Mouse (Mus musculus): ENCODE measurements at regions not wholly inside any gene's neighbourhood (a gene's known extent, or its start where the extent isn't known, plus 50 kb on each side); places are given as distances from the start of the nearest gene placed in this dataset.

- ATAC-seq (replicated peaks; ENCODE audit: low FRiP score), result no peak
- no peak overlapping the region for H3K27ac ChIP-seq
- H3K4me1 ChIP-seq, result peaks cover 21% of the 10 kb centered on the region
- H3K4me2 ChIP-seq, result no peak overlapping the region
- H3K9me3 ChIP-seq (replicated peaks), result no peaks in the 10 kb centered on the region
- no peaks in the 10 kb centered on the region for H3K36me3 ChIP-seq
- no peak overlapping the region for H3K4me3 ChIP-seq (replicated peaks)
- 89% methylated on average over 10 of the region's 10 CpGs for WGBS
- peaks cover 3% of the 10 kb centered on the region; the same call in 1 of the 2 replicates for H3K27me3 ChIP-seq
- H3K9ac ChIP-seq, result no peak overlapping the region
Observed at GRCm38 (mm10) chr17:14478938-14479505, 199.7 kb downstream of the Smoc2 start.

DNA sequence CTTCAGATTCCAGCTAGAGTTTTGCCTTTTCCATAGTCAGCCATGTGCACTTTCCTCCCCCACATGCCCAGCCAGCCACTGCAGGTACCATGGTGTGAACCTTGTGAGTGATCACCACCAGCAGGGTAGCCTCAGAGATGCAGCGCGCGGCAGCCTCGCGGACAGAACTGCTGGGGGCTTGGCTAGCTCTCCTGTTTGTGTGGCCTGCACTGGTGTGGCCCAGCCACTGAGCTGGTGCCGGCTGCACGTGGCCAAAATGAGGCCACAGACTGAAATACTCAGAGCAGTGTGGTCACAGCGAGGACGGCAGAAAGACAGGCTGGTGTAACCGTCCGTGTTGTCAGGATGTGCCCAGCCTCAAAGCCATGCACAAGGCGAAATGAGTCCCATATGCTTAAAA, 197.4 kb downstream of the Smoc2 start:
- Histone ChIP-seq H3K27me3 (peaks cover 3% of the 10 kb centered on the region; the same call in 1 of the 2 replicates), H3K9me3 (replicated peaks) (no peaks in the 10 kb centered on the region), H3K4me3 (replicated peaks) (no peak overlapping the region), H3K27ac (0 out of 2 replicates have a peak overlapping the region, but pooled peaks have one; percentile 20), H3K4me1 (peaks cover 21% of the 10 kb centered on the region), H3K4me2 (no peak overlapping the region), H3K36me3 (no peaks in the 10 kb centered on the region), H3K9ac (no peak overlapping the region)
- 76% methylated on average over 12 of the region's 12 CpGs for WGBS
- peak; percentile 59; the same call in 1 of the 2 replicates for ATAC-seq (replicated peaks; ENCODE audit: low FRiP score)

- 19% methylated on average over 23 of the region's 23 CpGs for WGBS
- Histone ChIP-seq H3K4me1 (peaks cover 21% of the 10 kb centered on the region), H3K9ac (no peak overlapping the region), H3K4me3 (replicated peaks) (no peak overlapping the region), H3K4me2 (peak overlapping the region; percentile 23; the same call in 1 of the 2 replicates), H3K9me3 (replicated peaks) (no peaks in the 10 kb centered on the region), H3K36me3 (no peaks in the 10 kb centered on the region), H3K27ac (0 out of 2 replicates have a peak overlapping the region, but pooled peaks have one; percentile 20), H3K27me3 (peaks cover 3% of the 10 kb centered on the region; the same call in 1 of the 2 replicates)
- ATAC-seq (replicated peaks; ENCODE audit: low FRiP score), result peak; percentile 62
Observed at GRCm38 (mm10) chr17:14475778-14476647, 196.7 kb downstream of the Smoc2 start.

GRCm38 (mm10) chr17:14475277-14475676, 196.0 kb downstream of the Smoc2 start:
- Histone ChIP-seq H3K27me3 (peaks cover 3% of the 10 kb centered on the region; the same call in 1 of the 2 replicates), H3K4me2 (no peak overlapping the region), H3K36me3 (no peaks in the 10 kb centered on the region), H3K4me1 (peaks cover 21% of the 10 kb centered on the region), H3K4me3 (replicated peaks) (no peak overlapping the region), H3K9me3 (replicated peaks) (no peaks in the 10 kb centered on the region), H3K9ac (no peak overlapping the region), H3K27ac (no peak overlapping the region)
- WGBS, result 4% methylated on average over 4 of the region's 4 CpGs
- ATAC-seq (replicated peaks; ENCODE audit: low FRiP score), result peak; percentile 55

DNA sequence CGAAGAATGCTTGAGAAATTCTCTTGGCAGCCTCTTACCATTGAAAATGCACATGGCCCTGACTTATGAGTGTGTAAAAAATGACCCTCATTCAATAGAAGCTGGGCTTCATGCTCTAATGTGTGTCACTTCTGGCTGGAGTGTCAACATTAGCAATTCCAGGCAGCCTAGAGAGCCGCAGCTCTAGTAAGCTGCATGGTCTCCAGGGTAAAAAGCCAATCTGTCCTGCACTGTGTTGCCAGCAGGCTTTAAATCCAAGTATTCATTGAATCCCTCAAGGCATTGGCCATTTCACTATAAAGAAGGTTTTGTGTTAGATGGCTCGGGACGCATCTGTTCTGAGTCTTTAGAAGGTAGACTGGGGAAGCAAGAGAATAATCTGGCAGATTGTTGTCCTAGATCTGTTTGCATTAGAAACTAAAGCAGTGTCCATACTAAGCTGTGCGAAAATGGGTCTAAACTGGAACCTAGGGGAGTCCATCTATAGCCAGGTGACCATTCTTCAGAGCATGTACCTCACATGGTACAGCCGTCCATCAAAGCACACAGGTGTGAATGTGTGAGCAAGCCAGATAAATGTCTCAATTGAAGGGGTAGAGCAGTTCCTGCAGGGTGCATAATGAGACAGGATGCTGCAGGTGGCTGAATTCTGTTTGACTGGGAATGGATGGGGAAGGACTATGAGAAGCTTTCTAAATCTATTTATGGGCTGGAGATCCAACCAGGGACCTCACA, 189.6 kb downstream of the Smoc2 start:
- H3K27me3 ChIP-seq, result peaks cover 11% of the 10 kb centered on the region; the same call in 1 of the 2 replicates
- WGBS, result 73% methylated on average over 6 of the region's 6 CpGs
- H3K4me1 ChIP-seq, result no peaks in the 10 kb centered on the region
- no peak overlapping the region for H3K27ac ChIP-seq
- H3K36me3 ChIP-seq, result no peaks in the 10 kb centered on the region
- H3K4me2 ChIP-seq, result no peak overlapping the region
- no peak for ATAC-seq (replicated peaks; ENCODE audit: low FRiP score)
- H3K9me3 ChIP-seq (replicated peaks), result no peaks in the 10 kb centered on the region
- no peak overlapping the region for H3K9ac ChIP-seq
- H3K4me3 ChIP-seq (replicated peaks), result no peak overlapping the region

DNA sequence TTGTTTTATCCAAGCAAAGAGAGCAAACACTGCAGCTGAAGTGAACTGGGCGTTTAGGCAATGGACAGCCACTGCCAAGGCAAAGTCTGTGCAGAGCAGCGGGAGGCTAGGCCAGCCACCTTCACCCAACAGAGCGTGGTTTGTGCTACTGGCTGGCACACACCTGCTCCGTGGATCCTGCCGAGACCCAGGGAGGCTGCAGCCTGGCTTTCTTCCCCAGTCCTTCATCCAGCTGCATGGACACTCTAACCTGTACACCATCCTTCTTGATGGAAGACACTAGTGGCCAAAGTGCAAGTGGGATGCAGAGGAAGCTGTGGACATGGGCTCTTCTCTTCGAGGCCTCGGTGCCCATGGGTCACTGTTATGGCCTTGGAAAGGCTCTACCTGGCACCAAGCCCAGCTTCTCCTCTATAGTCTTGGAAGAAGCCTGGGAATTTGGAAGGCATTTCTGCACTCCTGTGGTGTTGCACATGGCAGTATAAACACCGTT, 176.0 kb downstream of the Smoc2 start:
- ATAC-seq (replicated peaks; ENCODE audit: low FRiP score), result no peak
- H3K4me1 ChIP-seq, result 0 out of 2 replicates have a peak, but pooled peaks cover 7% of the 10 kb centered on the region
- 51% methylated on average over 8 of the region's 8 CpGs for WGBS
- no peak overlapping the region for H3K4me3 ChIP-seq (replicated peaks)
- no peaks in the 10 kb centered on the region for H3K36me3 ChIP-seq
- no peaks in the 10 kb centered on the region for H3K27me3 ChIP-seq
- no peak overlapping the region for H3K4me2 ChIP-seq
- no peaks in the 10 kb centered on the region for H3K9me3 ChIP-seq (replicated peaks)
- H3K9ac ChIP-seq, result no peak overlapping the region
- no peak overlapping the region for H3K27ac ChIP-seq
